Mouse (Mus musculus) liver, embryonic 11.5 days (tissue): ENCODE measurements at regions not wholly inside any gene's neighbourhood (a gene's known extent, or its start where the extent isn't known, plus 50 kb on each side); places are given as distances from the start of the nearest gene placed in this dataset.
A peak's percentile ranks its signal among the peaks of the same experiment; 100 is the strongest.
"Not testable (repeated sequence)": the region's sequence is repeated elsewhere in the genome, so short reads cannot be mapped to it uniquely, and the experiment has no call there.

Experiments
- ATAC-seq: fragments of 200-750 bp; cut with Nextera tagmentation; replicated peaks from 2 replicates; pipeline ENCODE4 v1.8.0; 2017; ENCODE audit warnings: moderate number of reproducible peaks, mild to moderate bottlenecking, moderate TSS enrichment, moderate library complexity; ENCODE audit not compliant: low FRiP score
- DNase-seq: peaks from one replicate; pipeline ENCODE4 v3.0.0-alpha.2; 2017; ENCODE audit warnings: low spot score
- H3K27ac ChIP-seq: fragments of 300-500 bp; sonication (generic); 2 replicates; pipeline ENCODE4 v1.5.1; 2014; ENCODE audit warnings: mild to moderate bottlenecking, low read depth, low read length, control low read depth
- H3K27me3 ChIP-seq: fragments of 300-500 bp; sonication (generic); replicated peaks from 2 replicates; pipeline ENCODE4 v1.6.1; 2014; ENCODE audit warnings: low read length, mixed read lengths; ENCODE audit not compliant: control insufficient read depth, insufficient read depth
- H3K36me3 ChIP-seq: fragments of 300-500 bp; sonication (generic); 2 replicates; pipeline ENCODE4 v1.6.1; 2014; ENCODE audit warnings: mild to moderate bottlenecking, low read length, moderate library complexity, mixed read lengths; ENCODE audit not compliant: control insufficient read depth, insufficient read depth
- H3K4me1 ChIP-seq: fragments of 300-500 bp; sonication (generic); replicated peaks from 2 replicates; pipeline ENCODE4 v1.6.1; 2014; ENCODE audit warnings: low read length, mixed read lengths; ENCODE audit not compliant: control insufficient read depth, insufficient read depth
- H3K4me2 ChIP-seq: fragments of 300-500 bp; sonication (generic); 2 replicates; pipeline ENCODE4 v1.6.1; 2014; ENCODE audit warnings: mild to moderate bottlenecking, control low read depth, moderate library complexity
- H3K4me3 ChIP-seq: fragments of 300-500 bp; sonication (generic); 2 replicates; pipeline ENCODE4 v1.5.1; 2014; ENCODE audit warnings: low read depth, low read length, control low read depth
- H3K9ac ChIP-seq: fragments of 300-500 bp; sonication (generic); 2 replicates; pipeline ENCODE4 v1.6.1; 2014; ENCODE audit warnings: low read depth, low read length, control low read depth
- H3K9me3 ChIP-seq: fragments of 300-500 bp; sonication (generic); 2 replicates; pipeline ENCODE4 v1.6.1; 2016; ENCODE audit warnings: low read length, inconsistent platforms, mixed read lengths; ENCODE audit not compliant: control insufficient read depth
- WGBS: fragments of 180-500 bp; shearing (Covaris S2); extraction: QIAGEN DNeasy Blood & Tissue Kit; methylation state at CpG from one replicate; pipeline ENCODE4 v1.1.7; 2014; 5-methylcytosine and 5-hydroxymethylcytosine counted together

DNA sequence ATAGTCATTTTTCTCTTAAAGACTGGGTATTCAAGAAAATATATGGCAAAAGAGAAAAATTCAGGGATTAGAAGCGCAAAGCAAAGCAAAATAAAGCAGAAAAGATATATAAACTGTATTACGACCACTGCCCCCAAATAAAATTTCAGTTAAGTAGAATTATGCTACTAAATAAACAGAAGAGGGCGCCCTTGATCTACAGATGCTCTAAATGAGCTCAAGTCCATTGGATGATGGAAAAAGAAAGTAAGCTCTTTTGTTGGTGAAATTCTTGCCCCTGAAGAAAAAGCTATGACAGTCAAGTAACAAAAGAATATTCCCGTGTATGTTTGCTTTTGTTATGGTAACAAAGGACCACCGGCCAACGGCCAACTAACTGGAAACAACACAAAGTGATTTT is 165.5 kb upstream of the Stk26 start:
- DNase-seq (no peak), ATAC-seq (no peak)

DNA sequence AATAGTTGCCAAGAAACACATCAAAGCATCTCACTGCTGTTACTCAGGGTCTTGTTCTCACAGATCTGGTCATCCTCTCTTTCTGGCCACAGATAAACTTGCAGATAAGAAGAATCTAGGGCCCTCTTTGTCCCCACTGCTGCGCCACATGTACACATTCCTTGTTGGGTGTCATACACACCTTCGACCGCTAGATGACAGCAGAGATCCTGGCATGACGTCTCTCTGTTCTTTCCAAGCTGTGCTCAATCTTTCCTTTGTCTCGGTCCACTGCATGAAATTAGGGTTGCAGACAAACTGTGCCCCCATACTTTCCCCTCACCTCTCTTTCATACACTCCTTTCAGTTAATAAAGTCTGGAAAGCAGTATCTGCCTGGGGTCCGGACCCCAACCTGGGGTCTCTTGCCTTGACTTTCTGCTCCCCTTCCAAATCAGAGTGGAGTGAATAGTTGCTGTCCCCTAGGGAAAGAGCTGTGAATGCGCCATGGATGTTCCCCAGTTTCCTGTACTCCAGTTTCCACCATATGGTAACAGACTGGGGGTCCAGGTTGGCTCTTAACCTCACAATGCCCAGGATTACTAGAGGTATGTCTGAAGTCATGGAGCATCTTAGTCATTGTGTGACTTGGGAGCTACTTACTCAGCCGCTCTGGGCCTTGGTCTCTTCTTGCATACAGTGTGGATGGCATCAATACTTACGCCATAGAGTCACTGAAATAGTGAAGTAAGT is 182.8 kb upstream of the Stk26 start:
- H3K4me1 ChIP-seq, result no peaks in the 10 kb centered on the region
- H3K4me2 ChIP-seq, result no peak overlapping the region
- WGBS, result 31% methylated on average over 9 of the region's 9 CpGs
- no peaks in the 10 kb centered on the region for H3K9me3 ChIP-seq
- ATAC-seq (no peak; the same call in 1 of the 2 replicates), DNase-seq (peak; percentile 35)
- no peak overlapping the region for H3K27ac ChIP-seq
- H3K27me3 ChIP-seq, result no peaks in the 10 kb centered on the region
- H3K4me3 ChIP-seq, result no peak overlapping the region
- H3K36me3 ChIP-seq, result no peaks in the 10 kb centered on the region
- H3K9ac ChIP-seq, result no peak overlapping the region

More for the DNA sequence above, 165.5 kb upstream of the Stk26 start:
- H3K4me2 ChIP-seq, result no peak overlapping the region
- 36% methylated on average over 6 of the region's 6 CpGs for WGBS
- no peaks in the 10 kb centered on the region for H3K4me1 ChIP-seq
- H3K4me3 ChIP-seq, result no peak overlapping the region
- no peaks in the 10 kb centered on the region for H3K36me3 ChIP-seq
- no peaks in the 10 kb centered on the region for H3K9me3 ChIP-seq
- H3K27ac ChIP-seq, result no peak overlapping the region
- H3K9ac ChIP-seq, result no peak overlapping the region
- H3K27me3 ChIP-seq, result no peaks in the 10 kb centered on the region

DNA sequence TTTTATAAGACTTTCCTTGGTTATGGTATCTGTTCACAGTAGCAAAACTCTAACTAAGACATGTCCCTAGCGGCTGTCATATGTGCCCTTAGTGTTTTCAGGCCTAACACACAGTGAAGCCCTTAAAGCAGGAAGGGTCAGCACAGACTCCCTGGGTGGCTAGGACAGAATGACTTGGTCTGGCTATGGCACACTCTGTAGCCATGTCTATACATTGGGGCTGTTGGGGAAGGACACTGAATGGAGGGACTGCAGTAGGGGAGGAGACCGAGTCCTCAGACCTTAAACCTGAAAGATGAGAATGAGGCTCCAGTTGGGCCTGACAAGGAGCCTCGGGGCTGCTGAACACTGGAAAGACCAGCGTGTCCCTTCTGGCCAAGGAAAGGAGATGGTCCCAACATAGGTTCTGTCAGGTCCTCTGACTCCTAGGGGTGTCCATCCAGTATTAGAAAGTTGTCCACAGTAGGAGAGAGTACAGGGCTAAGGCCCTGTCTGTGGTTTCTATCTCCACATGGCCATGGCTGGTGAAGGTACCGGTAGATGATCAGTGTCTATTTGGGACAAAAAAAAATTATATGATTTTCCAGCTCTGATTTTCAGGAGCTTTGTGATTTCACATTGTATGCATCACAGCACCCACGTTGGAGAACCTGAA is 183.5 kb upstream of the Stk26 start:
- Histone ChIP-seq H3K4me2 (no peak overlapping the region), H3K27me3 (no peaks in the 10 kb centered on the region), H3K4me3 (no peak overlapping the region), H3K27ac (no peak overlapping the region), H3K4me1 (no peaks in the 10 kb centered on the region), H3K9ac (no peak overlapping the region), H3K36me3 (no peaks in the 10 kb centered on the region), H3K9me3 (no peaks in the 10 kb centered on the region)
- ATAC-seq, result no peak
- no peak for DNase-seq
- 62% methylated on average over 6 of the region's 6 CpGs for WGBS

DNA sequence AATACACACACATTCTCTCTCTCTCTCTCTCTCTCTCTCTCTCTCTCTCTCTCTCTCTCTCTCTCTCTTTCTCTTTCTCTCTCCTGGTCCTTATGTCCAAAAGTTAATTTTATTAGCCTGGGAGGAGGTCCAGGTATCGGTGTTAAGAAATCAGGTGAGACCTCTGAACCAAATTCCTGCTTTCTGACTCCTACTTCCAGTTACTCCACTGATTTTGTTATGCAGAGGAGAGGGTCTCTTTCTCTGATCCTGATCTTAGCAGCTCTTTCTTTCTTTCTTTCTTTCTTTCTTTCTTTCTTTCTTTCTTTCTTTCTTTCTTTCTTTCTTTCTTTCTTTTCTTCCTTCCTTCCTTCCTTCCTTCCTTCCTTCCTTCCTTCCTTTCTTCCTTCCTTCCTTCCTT is 185.5 kb upstream of the Stk26 start:
- not testable (repeated sequence) for H3K4me3 ChIP-seq, H3K4me1 ChIP-seq, ATAC-seq, H3K9me3 ChIP-seq, H3K27me3 ChIP-seq, H3K27ac ChIP-seq, H3K9ac ChIP-seq, H3K36me3 ChIP-seq, H3K4me2 ChIP-seq, DNase-seq
- 76% methylated on average over 1 of the region's 1 CpGs for WGBS

DNA sequence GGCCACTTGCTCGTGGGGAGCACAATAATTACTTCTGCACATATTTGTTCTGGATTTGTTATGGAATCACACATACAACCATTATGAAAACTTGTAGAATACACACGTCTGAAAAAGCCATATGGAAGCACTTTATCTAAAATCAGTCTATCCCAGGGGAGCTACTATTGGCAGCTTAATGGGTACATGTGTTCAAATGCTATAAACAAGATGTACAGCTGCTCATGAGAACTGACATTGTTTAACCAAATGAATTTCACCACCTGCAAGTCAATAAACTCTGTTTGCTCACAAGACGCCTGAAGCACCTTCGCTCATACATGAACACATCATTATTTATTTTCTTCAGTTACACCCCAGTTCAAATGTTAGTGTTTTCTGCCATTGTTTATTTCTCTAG is 199.5 kb upstream of the Stk26 start:
- WGBS, result 55% methylated on average over 4 of the region's 4 CpGs
- ATAC-seq, result no peak
- no peaks in the 10 kb centered on the region for H3K4me1 ChIP-seq
- H3K4me3 ChIP-seq, result no peak overlapping the region
- H3K27ac ChIP-seq, result no peak overlapping the region
- H3K9ac ChIP-seq, result no peak overlapping the region
- no peaks in the 10 kb centered on the region for H3K36me3 ChIP-seq
- H3K27me3 ChIP-seq, result no peaks in the 10 kb centered on the region
- no peak for DNase-seq
- H3K4me2 ChIP-seq, result no peak overlapping the region
- no peaks in the 10 kb centered on the region for H3K9me3 ChIP-seq

DNA sequence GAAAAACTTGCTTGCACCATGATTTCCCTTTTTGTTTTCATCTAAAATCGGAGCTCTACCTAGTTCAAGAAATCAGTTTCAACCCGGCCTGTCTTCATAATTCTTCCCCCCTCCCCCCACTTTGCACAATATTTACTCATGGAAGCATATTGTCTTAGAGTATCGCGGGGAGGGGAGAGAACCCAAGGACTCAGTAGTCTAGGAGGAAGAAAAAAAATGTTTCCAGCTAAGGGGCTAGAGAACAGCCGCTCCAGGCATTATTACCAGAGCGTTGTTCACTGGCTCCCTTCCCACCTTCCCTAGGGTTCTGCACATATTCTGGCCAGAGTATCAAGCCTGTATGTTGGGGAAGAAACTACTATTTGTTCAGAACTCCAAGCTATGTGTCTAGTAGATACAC is 205.2 kb upstream of the Stk26 start:
- Histone ChIP-seq H3K4me1 (no peaks in the 10 kb centered on the region), H3K4me2 (peak overlapping the region; percentile 65), H3K36me3 (no peaks in the 10 kb centered on the region), H3K27me3 (no peaks in the 10 kb centered on the region; the same call in 1 of the 2 replicates), H3K9ac (0 out of 2 replicates have a peak overlapping the region, but pooled peaks have one; percentile 43), H3K27ac (no peak overlapping the region), H3K9me3 (no peaks in the 10 kb centered on the region), H3K4me3 (peak overlapping the region; percentile 61)
- WGBS, result 35% methylated on average over 6 of the region's 6 CpGs
- ATAC-seq (no peak), DNase-seq (no peak)

DNA sequence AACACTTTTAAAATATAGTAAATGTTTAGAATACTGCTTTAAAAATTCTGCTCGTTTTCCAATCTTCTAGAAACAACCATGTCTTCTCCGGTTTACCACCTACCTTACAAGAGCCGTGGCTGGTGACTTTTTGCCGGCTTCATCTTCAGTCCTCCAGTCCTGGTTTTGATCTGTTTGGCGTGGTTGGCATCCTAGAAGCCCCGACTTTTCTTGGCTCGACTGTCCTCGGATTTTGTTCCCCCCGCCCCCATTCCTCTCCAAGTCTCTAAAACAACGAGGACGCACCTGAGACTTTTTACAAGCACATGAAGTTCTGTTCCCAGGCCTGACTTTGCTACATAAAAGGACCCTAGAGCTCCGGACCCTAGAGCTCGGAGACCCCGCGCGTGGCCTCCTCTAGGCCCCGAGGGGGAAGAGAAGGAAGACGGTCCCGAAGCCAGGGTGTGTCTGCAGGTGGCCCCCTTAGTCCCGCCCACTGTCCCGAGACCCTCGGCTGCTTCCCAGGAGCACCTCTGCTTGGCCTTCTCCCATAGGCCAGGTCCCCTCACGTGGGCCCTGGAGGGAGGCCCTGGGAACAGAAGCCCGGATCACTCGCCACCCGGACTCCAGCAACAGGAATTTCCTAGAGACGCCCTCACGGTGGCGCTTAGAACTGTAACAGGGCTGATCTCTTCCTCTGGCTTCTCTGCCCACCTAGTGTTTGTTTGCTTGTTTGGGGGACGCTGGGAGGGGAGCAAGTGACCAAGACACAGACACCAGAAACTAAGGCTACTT is 205.8 kb upstream of the Stk26 start:
- Histone ChIP-seq H3K4me1 (no peaks in the 10 kb centered on the region), H3K4me3 (peak overlapping the region; percentile 61), H3K9me3 (no peaks in the 10 kb centered on the region), H3K36me3 (no peaks in the 10 kb centered on the region), H3K27me3 (no peaks in the 10 kb centered on the region; the same call in 1 of the 2 replicates), H3K4me2 (peak overlapping the region; percentile 65), H3K27ac (no peak overlapping the region), H3K9ac (peak overlapping the region; percentile 50)
- DNase-seq (peak; percentile 61), ATAC-seq (peak; percentile 97)
- WGBS, result 15% methylated on average over 29 of the region's 30 CpGs

DNA sequence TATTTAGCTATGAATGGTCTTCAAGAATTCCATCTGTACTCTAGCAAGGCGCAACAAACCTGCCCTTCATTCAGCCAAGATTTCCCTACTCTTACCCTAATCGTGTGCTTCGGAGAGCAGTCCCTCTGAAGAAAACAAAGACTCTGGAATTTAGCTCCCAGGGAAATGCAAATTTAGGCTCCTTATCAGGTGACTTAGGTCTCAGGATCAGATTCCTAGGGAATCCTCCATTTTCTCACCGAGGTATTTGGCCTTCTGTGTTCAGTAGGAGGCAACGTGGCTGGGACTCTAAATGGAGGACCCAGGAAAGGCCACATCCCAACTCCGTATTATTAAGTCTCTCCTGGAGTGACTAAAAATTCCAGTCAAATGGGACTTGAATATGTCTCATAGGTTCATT is 204.2 kb upstream of the Olfr1324 start:
- Histone ChIP-seq H3K27ac (no peak overlapping the region), H3K4me2 (no peak overlapping the region; the same call in 1 of the 2 replicates), H3K27me3 (no peaks in the 10 kb centered on the region; the same call in 1 of the 2 replicates), H3K4me1 (no peaks in the 10 kb centered on the region), H3K9ac (no peak overlapping the region), H3K9me3 (no peaks in the 10 kb centered on the region), H3K36me3 (no peaks in the 10 kb centered on the region), H3K4me3 (no peak overlapping the region)
- WGBS, result 43% methylated on average over 6 of the region's 6 CpGs
- ATAC-seq (no peak), DNase-seq (no peak)
